Mouse (Mus musculus): ENCODE data around the gene Tbcd. TPM values are rescaled to one million over a fixed set of nuclear protein-coding genes. Genes with fewer than 3 reads are reported as not detected.

Tbcd gene
- polyA plus RNA-seq, 1 experiment = not detected

GRCm38 (mm10) chr11:121421553-121422173 lies 30.1 kb upstream of the Tbcd start:
- WGBS = under 1% methylated on average over 28 of the region's 28 CpGs
- peak overlapping the region; percentile 73 for H3K4me3 ChIP-seq (ENCODE audit: insufficient read depth, low read depth, low read length)
- peak overlapping the region; percentile 18; the same call in 1 of the 2 replicates for H3K27ac ChIP-seq (ENCODE audit: insufficient read depth, low read depth, low read length)
- TF ChIP-seq CTCF (IDR thresholded peaks at IDR 0.05; ENCODE audit: insufficient read depth, low read depth, low read length) (no peak), POLR2A (IDR thresholded peaks at IDR 0.05; ENCODE audit: insufficient read depth, low read depth, low read length) (no peak)
- peaks cover 8% of the 10 kb centered on the region for H3K4me1 ChIP-seq (ENCODE audit: control insufficient read depth, insufficient read depth, low read length)

- WGBS = 62% methylated on average over 4 of the region's 4 CpGs
- no peak for TF ChIP-seq POLR2A (IDR thresholded peaks at IDR 0.05; ENCODE audit: insufficient read depth, low read depth, low read length)
- no peak for TF ChIP-seq CTCF (IDR thresholded peaks at IDR 0.05; ENCODE audit: insufficient read depth, low read depth, low read length)
- peaks cover 20% of the 10 kb centered on the region for H3K4me1 ChIP-seq (ENCODE audit: control insufficient read depth, insufficient read depth, low read length)
- peak overlapping the region; percentile 84 for H3K27ac ChIP-seq (ENCODE audit: insufficient read depth, low read depth, low read length)
- no peak overlapping the region for H3K4me3 ChIP-seq (ENCODE audit: insufficient read depth, low read depth, low read length)
Observed at GRCm38 (mm10) chr11:121433397-121433796, 18.4 kb upstream of the Tbcd start.

- H3K27ac ChIP-seq (ENCODE audit: insufficient read depth, low read depth, low read length) = peak within 1 kb of the TSS; percentile 84
- WGBS = 3% methylated on average over 30 of the region's 30 CpGs
- H3K4me3 ChIP-seq (ENCODE audit: insufficient read depth, low read depth, low read length) = peak within 1 kb of the TSS; percentile 66
- H3K4me1 ChIP-seq (ENCODE audit: control insufficient read depth, insufficient read depth, low read length) = peaks cover 20% of the 10 kb centered on the region
- TF ChIP-seq POLR2A (IDR thresholded peaks at IDR 0.05; ENCODE audit: insufficient read depth, low read depth, low read length) = peak; percentile 56
- TF ChIP-seq CTCF (IDR thresholded peaks at IDR 0.05; ENCODE audit: insufficient read depth, low read depth, low read length) = no peak
Observed at GRCm38 (mm10) chr11:121434156-121435155, 17.3 kb upstream of the Tbcd start, which contains the start of gene Fn3k. TSS of gene Fn3k (plus strand) at chr11:121434913.

GRCm38 (mm10) chr11:121437236-121437635 lies 14.5 kb upstream of the Tbcd start:
- H3K4me3 ChIP-seq (ENCODE audit: insufficient read depth, low read depth, low read length) = no peak overlapping the region
- H3K4me1 ChIP-seq (ENCODE audit: control insufficient read depth, insufficient read depth, low read length) = peaks cover 20% of the 10 kb centered on the region
- WGBS = 82% methylated on average over 5 of the region's 5 CpGs
- H3K27ac ChIP-seq (ENCODE audit: insufficient read depth, low read depth, low read length) = no peak overlapping the region
- TF ChIP-seq CTCF (IDR thresholded peaks at IDR 0.05; ENCODE audit: insufficient read depth, low read depth, low read length) (no peak), POLR2A (IDR thresholded peaks at IDR 0.05; ENCODE audit: insufficient read depth, low read depth, low read length) (no peak)

- Histone ChIP-seq H3K4me1 (ENCODE audit: control insufficient read depth, insufficient read depth, low read length) (peaks cover 10% of the 10 kb centered on the region), H3K4me3 (ENCODE audit: insufficient read depth, low read depth, low read length) (no peak overlapping the region), H3K27ac (ENCODE audit: insufficient read depth, low read depth, low read length) (no peak overlapping the region)
- WGBS = 70% methylated on average over 5 of the region's 5 CpGs
- TF ChIP-seq CTCF (IDR thresholded peaks at IDR 0.05; ENCODE audit: insufficient read depth, low read depth, low read length) (no peak), POLR2A (IDR thresholded peaks at IDR 0.05; ENCODE audit: insufficient read depth, low read depth, low read length) (no peak)
Observed at GRCm38 (mm10) chr11:121439686-121440292, 12.0 kb upstream of the Tbcd start.

GRCm38 (mm10) chr11:121441653-121442052 lies 10.1 kb upstream of the Tbcd start:
- no peak overlapping the region for H3K27ac ChIP-seq (ENCODE audit: insufficient read depth, low read depth, low read length)
- peaks cover 6% of the 10 kb centered on the region for H3K4me1 ChIP-seq (ENCODE audit: control insufficient read depth, insufficient read depth, low read length)
- H3K4me3 ChIP-seq (ENCODE audit: insufficient read depth, low read depth, low read length) = no peak overlapping the region
- TF ChIP-seq CTCF (IDR thresholded peaks at IDR 0.05; ENCODE audit: insufficient read depth, low read depth, low read length) = no peak
- TF ChIP-seq POLR2A (IDR thresholded peaks at IDR 0.05; ENCODE audit: insufficient read depth, low read depth, low read length) = no peak
- 87% methylated on average over 4 of the region's 4 CpGs for WGBS

- 83% methylated on average over 2 of the region's 2 CpGs for WGBS
- H3K4me1 ChIP-seq (ENCODE audit: control insufficient read depth, insufficient read depth, low read length) = peaks cover 2% of the 10 kb centered on the region
- H3K27ac ChIP-seq (ENCODE audit: insufficient read depth, low read depth, low read length) = no peak overlapping the region
- no peak overlapping the region for H3K4me3 ChIP-seq (ENCODE audit: insufficient read depth, low read depth, low read length)
- TF ChIP-seq CTCF (IDR thresholded peaks at IDR 0.05; ENCODE audit: insufficient read depth, low read depth, low read length) (no peak), POLR2A (IDR thresholded peaks at IDR 0.05; ENCODE audit: insufficient read depth, low read depth, low read length) (no peak)
Observed at GRCm38 (mm10) chr11:121442076-121442475, 9.7 kb upstream of the Tbcd start.

GRCm38 (mm10) chr11:121451216-121451726 lies 478 bp upstream of the Tbcd start:
- TF ChIP-seq CTCF (IDR thresholded peaks at IDR 0.05; ENCODE audit: insufficient read depth, low read depth, low read length) = no peak
- TF ChIP-seq POLR2A (IDR thresholded peaks at IDR 0.05; ENCODE audit: insufficient read depth, low read depth, low read length) = no peak
- peaks cover 7% of the 10 kb centered on the region for H3K4me1 ChIP-seq (ENCODE audit: control insufficient read depth, insufficient read depth, low read length)
- no peak overlapping the region for H3K27ac ChIP-seq (ENCODE audit: insufficient read depth, low read depth, low read length)
- H3K4me3 ChIP-seq (ENCODE audit: insufficient read depth, low read depth, low read length) = peak overlapping the region; percentile 98
- 23% methylated on average over 9 of the region's 9 CpGs for WGBS
